ENCODE assay signal across 28 mouse cellular contexts in the genomic region with DNA sequence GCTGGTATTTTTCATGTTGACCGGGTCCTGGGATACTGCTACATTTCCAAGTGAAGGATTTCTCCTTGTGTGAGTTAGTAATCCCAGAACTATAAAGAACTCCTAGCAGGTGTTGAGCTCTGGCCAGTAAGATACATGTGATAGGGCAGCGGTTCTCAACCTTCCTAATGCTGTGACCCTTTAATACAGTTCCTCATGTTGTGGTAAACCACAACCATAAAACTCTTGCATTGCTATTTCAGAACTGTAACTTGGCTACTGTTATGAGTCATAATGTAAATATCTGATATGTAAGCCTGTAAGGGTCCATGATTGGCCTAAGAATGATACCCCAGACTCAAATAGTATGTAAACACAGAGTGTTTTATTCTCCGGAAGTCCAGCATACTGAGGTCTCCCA. TPM values are rescaled to one million over a fixed set of nuclear protein-coding genes. Genes with fewer than 3 reads are reported as not detected.
A peak's percentile ranks its signal among the peaks of the same experiment; 100 is the strongest.
DNase-seq lines count a peak whose midpoint lies in the region; ATAC-seq and TF ChIP-seq lines count a peak whose summit lies in the region.
"Had no signal": no experiment of that assay in that cellular context is flagged by ENCODE, and none has a peak within 500 bp of the region (broad histone marks: within the 10 kb centered on the region; RNA-seq: fewer than 3 reads in every experiment).

No protein-coding gene starts in this region.

- H3K4me3 ChIP-seq in CH12.LX (replicated peaks in 1 of 3; ENCODE audit: low read depth in 2 of 3, low read length in 2 of 3, poor library complexity in 1 of 3): no peak overlapping the region
- H3K4me3 ChIP-seq in forebrain, embryonic 12.5 days (replicated peaks): no peak overlapping the region
- H3K4me3 ChIP-seq: embryonic facial prominence, embryonic 12.5 days; embryonic facial prominence, embryonic 15.5 days; forebrain, embryonic 15.5 days; heart, adult 2 months; heart, embryonic 10.5 days; heart, embryonic 13.5 days; hindbrain, embryonic 12.5 days; hindbrain, embryonic 15.5 days; intestine, embryonic 15.5 days had no signal

- peak; percentile 32; the same call in 1 of the 2 replicates for TF ChIP-seq EP300 in CH12.LX (IDR thresholded peaks at IDR 0.05; ENCODE audit: low read length)

- TF ChIP-seq POLR2A in CH12.LX (IDR thresholded peaks at IDR 0.05; ENCODE audit: low read depth, low read length): no peak

- DNase-seq in 416B (ENCODE audit: low read depth) (peak; percentile 76), CH12.LX (ENCODE audit: extremely low read depth) (peak; percentile 2)
- no peak for DNase-seq in gastrocnemius, postnatal 25 days
- DNase-seq in gastrocnemius, postnatal 10 days: no peak
- no peak for DNase-seq in adrenal gland, postnatal 10 days
- DNase-seq: adrenal gland, adult 8-10 months; adrenal gland, postnatal 36 days; B cell, adult 2 months; cerebellum, adult 18-20 months; cerebellum, adult 9-10 months; cerebellum, postnatal 14 days; gastrocnemius, postnatal 14 days; heart, adult 2 months; heart, postnatal 14 days; heart, postnatal 4 days; kidney, adult 18-20 months had no signal

- 0 out of 4 replicates have a peak, but pooled peaks cover 0 to 3% of the 10 kb centered on the region in 2 experiments for H3K4me1 ChIP-seq in CH12.LX (ENCODE audit: control insufficient read depth in 1 of 2, insufficient read depth in 2 of 2)
- H3K4me1 ChIP-seq in forebrain, embryonic 12.5 days: no peaks in the 10 kb centered on the region
- H3K4me1 ChIP-seq: embryonic facial prominence, embryonic 12.5 days; forebrain, embryonic 15.5 days; heart, embryonic 10.5 days; heart, embryonic 13.5 days; intestine, embryonic 15.5 days had no signal

- TF ChIP-seq RAD21 in CH12.LX (IDR thresholded peaks at IDR 0.05; ENCODE audit: low read depth, low read length): no peak

- peak; percentile 14 to 19; a peak in 1 of 4 replicates for ATAC-seq in hematopoietic stem cell, adult 5-6 weeks (replicated peaks in 1 of 2; ENCODE audit: insufficient read depth in 1 of 2, low FRiP score in 2 of 2, low TSS enrichment in 1 of 2, low read depth in 1 of 2, poor library complexity in 2 of 2, severe bottlenecking in 2 of 2)
- ATAC-seq in forebrain, embryonic 12.5 days (ENCODE audit: low FRiP score): no peak
- ATAC-seq: activated CD4-positive, CD25-positive, alpha-beta regulatory T cell, adult 4 months; CD4-positive, CD25-positive, alpha-beta regulatory T cell, adult 4 months; forebrain, embryonic 15.5 days; intestine, embryonic 15.5 days had no signal

- H3K36me3 ChIP-seq in CH12.LX (replicated peaks in 1 of 2; ENCODE audit: control insufficient read depth in 1 of 2, insufficient read depth in 1 of 2, low read length in 1 of 2): no peaks in the 10 kb centered on the region
- H3K36me3 ChIP-seq in forebrain, embryonic 12.5 days (replicated peaks): no peaks in the 10 kb centered on the region
- H3K36me3 ChIP-seq: embryonic facial prominence, embryonic 12.5 days; embryonic facial prominence, embryonic 15.5 days; forebrain, embryonic 15.5 days; heart, embryonic 10.5 days; heart, embryonic 13.5 days; hindbrain, embryonic 12.5 days; hindbrain, embryonic 15.5 days; intestine, embryonic 15.5 days had no signal

- no peaks in the 10 kb centered on the region for H3K79me2 ChIP-seq in CH12.LX (replicated peaks; ENCODE audit: control insufficient read depth, extremely low read depth, insufficient read depth, poor library complexity, severe bottlenecking)

- 97% methylated on average over 3 of the region's 3 CpGs for WGBS in forebrain, embryonic 12.5 days

- no peak overlapping the region for H3K9ac ChIP-seq in CH12.LX (ENCODE audit: insufficient read depth, low read depth)
- no peak overlapping the region for H3K9ac ChIP-seq in forebrain, embryonic 12.5 days
- H3K9ac ChIP-seq: embryonic facial prominence, embryonic 12.5 days; embryonic facial prominence, embryonic 15.5 days; forebrain, embryonic 15.5 days; heart, embryonic 13.5 days; hindbrain, embryonic 12.5 days; hindbrain, embryonic 15.5 days; intestine, embryonic 15.5 days had no signal

- dilution Hi-C loops in CH12.LX (cut with MboI; ENCODE audit: extremely low pct_ligation_motif_present, extremely low pct_unique_long_range_greater_than_20kb, low sequenced_read_pairs): no loop called here

- peaks cover 23% of the 10 kb centered on the region for H3K9me3 ChIP-seq in CH12.LX (replicated peaks; ENCODE audit: low read length)
- H3K9me3 ChIP-seq in forebrain, embryonic 12.5 days: no peaks in the 10 kb centered on the region
- H3K9me3 ChIP-seq: embryonic facial prominence, embryonic 12.5 days; embryonic facial prominence, embryonic 15.5 days; forebrain, embryonic 15.5 days; heart, embryonic 10.5 days; heart, embryonic 13.5 days; hindbrain, embryonic 12.5 days; hindbrain, embryonic 15.5 days; intestine, embryonic 15.5 days had no signal

- in situ Hi-C loops in CH12.LX (cut with MboI; ENCODE audit: low pct_ligation_motif_present, low pct_unique_long_range_greater_than_20kb, low sequenced_read_pairs): no loop called here

- TF ChIP-seq CTCF in CH12.LX (conservative IDR thresholded peaks at IDR 0.05 in 1 of 2, IDR thresholded peaks at IDR 0.05 in 1 of 2; ENCODE audit: low read depth in 2 of 2, low read length in 2 of 2): no peak

- no peak overlapping the region for H3K27ac ChIP-seq in CH12.LX (ENCODE audit: insufficient read depth, low read depth)
- no peak overlapping the region for H3K27ac ChIP-seq in forebrain, embryonic 12.5 days
- H3K27ac ChIP-seq: embryonic facial prominence, embryonic 12.5 days; embryonic facial prominence, embryonic 15.5 days; forebrain, embryonic 15.5 days; heart, adult 2 months; heart, embryonic 10.5 days; heart, embryonic 13.5 days; hindbrain, embryonic 12.5 days; intestine, embryonic 15.5 days had no signal

- peaks cover 26% of the 10 kb centered on the region for H3K27me3 ChIP-seq in CH12.LX (replicated peaks)
- peaks cover 2% of the 10 kb centered on the region; the same call in 1 of the 2 replicates for H3K27me3 ChIP-seq in forebrain, embryonic 12.5 days
- H3K27me3 ChIP-seq: embryonic facial prominence, embryonic 12.5 days; embryonic facial prominence, embryonic 15.5 days; forebrain, embryonic 15.5 days; heart, embryonic 13.5 days; hindbrain, embryonic 12.5 days; hindbrain, embryonic 15.5 days; intestine, embryonic 15.5 days had no signal

- H3K4me2 ChIP-seq in CH12.LX (ENCODE audit: insufficient read depth, low read depth, poor library complexity, severe bottlenecking): no peak overlapping the region
- H3K4me2 ChIP-seq in forebrain, embryonic 12.5 days: no peak overlapping the region
- H3K4me2 ChIP-seq: embryonic facial prominence, embryonic 12.5 days; embryonic facial prominence, embryonic 15.5 days; forebrain, embryonic 15.5 days; heart, embryonic 13.5 days; hindbrain, embryonic 12.5 days; hindbrain, embryonic 15.5 days; intestine, embryonic 15.5 days had no signal

TF ChIP-seq in CH12.LX, 34 proteins besides CTCF, POLR2A, EP300 and RAD21:
- TF ChIP-seq BHLHE40 (IDR thresholded peaks at IDR 0.05; ENCODE audit: low read depth, low read length) (0 out of 2 replicates have a peak, but pooled peaks have one; percentile 12), JUN (IDR thresholded peaks at IDR 0.05; ENCODE audit: insufficient read depth, low read depth, low read length) (0 out of 2 replicates have a peak, but pooled peaks have one; percentile 4), MAFK (IDR thresholded peaks at IDR 0.05; ENCODE audit: insufficient replicate concordance, low read length) (0 out of 2 replicates have a peak, but pooled peaks have one; percentile 35), PAX5 (IDR thresholded peaks at IDR 0.05; ENCODE audit: low read length) (no peak), JUND (conservative IDR thresholded peaks at IDR 0.05; ENCODE audit: low read depth, low read length) (peak; percentile 65; the same call in 1 of the 2 replicates), POLR2AphosphoS2 (IDR thresholded peaks at IDR 0.05; ENCODE audit: low read depth, low read length) (no peak), CHD1 (IDR thresholded peaks at IDR 0.05; ENCODE audit: low read depth, low read length) (no peak), IRF4 (IDR thresholded peaks at IDR 0.05; ENCODE audit: low read depth, low read length) (peak; percentile 29; the same call in 1 of the 2 replicates)

RNA-seq across cellular contexts. Expression of a gene that starts 11.6 kb away (rescaled TPM):
- not detected in 2 replicates for total RNA-seq in CH12.LX (2012; rRNA removed)
- 0.04 TPM in 1 of 2 replicates, not detected in the other for total RNA-seq in CH12.LX (2014; rRNA removed)
- polyA plus RNA-seq in CH12.LX (2012; ENCODE audit: insufficient read length, low read depth): not detected in 2 replicates
- total RNA-seq in hematopoietic stem cell, adult 5-6 weeks (2017): 3.7 and 7.1 TPM in 2 replicates
- total RNA-seq in gastrocnemius, postnatal 25 days (2021): 1 to 10 TPM; 3.1 to 3.2 TPM
- 48.8 and 56.2 TPM in 2 replicates for polyA plus RNA-seq in forebrain, embryonic 12.5 days (2016; fragmentation: Nextera tagmentation; extraction: Ambion mirVana)
- total RNA-seq in gastrocnemius, postnatal 10 days (2021): 1 to 10 TPM; 5.0 to 6.7 TPM
- total RNA-seq in adrenal gland, postnatal 10 days (2021): 1 to 10 TPM; 6.6 to 9.5 TPM

Comparison
In these comparisons a context has a peak if more than half of its experiments do, and no peak if none do; other contexts are left out.
1. DNase-seq: peak in 416B (single experiment) and CH12.LX (single experiment); none in gastrocnemius, postnatal 25 days (single experiment), gastrocnemius, postnatal 10 days (single experiment) and adrenal gland, postnatal 10 days (single experiment).